Mouse (Mus musculus) liver, embryonic 14.5 days (tissue): ENCODE measurements at regions not wholly inside any gene's neighbourhood (a gene's known extent, or its start where the extent isn't known, plus 50 kb on each side); places are given as distances from the start of the nearest gene placed in this dataset.

Experiments used
- CTCF ChIP-seq: IDR thresholded peaks from 2 replicates; pipeline ENCODE4 v1.5.1; 2016; ENCODE audit warnings: antibody characterized with exemption, low read depth, control low read depth
- EP300 ChIP-seq: IDR thresholded peaks from 2 replicates; pipeline ENCODE4 v1.6.1; 2016; ENCODE audit warnings: antibody characterized with exemption, low read depth

GRCm38 (mm10) chr14:24865579-24866230 is 378.8 kb downstream of the Rps24 start:
- TF ChIP-seq CTCF = no peak
- TF ChIP-seq EP300 = no peak
